Mouse (Mus musculus) CH12.LX (cell line): ENCODE data around the gene Cdh10.

Experiments
- JUND ChIP-seq: conservative IDR thresholded peaks from 2 replicates; pipeline ENCODE4 v1.6.1; 2011; ENCODE audit warnings: low read depth, low read length, improper control_type of control experiment
- POLR2A ChIP-seq: IDR thresholded peaks from 2 replicates; pipeline ENCODE4 v1.6.1; 2011; ENCODE audit warnings: low read depth, mild to moderate bottlenecking, improper control_type of control experiment, low read length
- ZMIZ1 ChIP-seq: IDR thresholded peaks from 2 replicates; pipeline ENCODE4 v1.6.1; 2012; ENCODE audit warnings: low read depth, mild to moderate bottlenecking, inconsistent platforms, low read length, improper control_type of control experiment

GRCm38 (mm10) chr15:18832263-18832662, 13.5 kb downstream of the Cdh10 start:
- no peak for TF ChIP-seq ZMIZ1
- TF ChIP-seq JUND: no peak
- no peak for TF ChIP-seq POLR2A
